Mouse (Mus musculus) stomach, postnatal 0 days (tissue): ENCODE measurements around the gene Gm20671.

Experiments
- CTCF ChIP-seq: IDR thresholded peaks from 2 replicates; pipeline ENCODE4 v1.5.1; 2016; ENCODE audit warnings: antibody characterized with exemption, low read depth, mild to moderate bottlenecking, moderate library complexity
- EP300 ChIP-seq: optimal IDR thresholded peaks from 2 replicates; pipeline ENCODE3; 2016; ENCODE audit warnings: antibody characterized with exemption

- no peak for TF ChIP-seq CTCF
- no peak for TF ChIP-seq EP300
Observed at GRCm38 (mm10) chr5:32735779-32736178, 91.1 kb downstream of the Gm20671 start.
